Mouse (Mus musculus) WW6 (cell line): ENCODE results near the gene Xxylt1.

Experiments
- DNase-seq: peaks from one replicate; pipeline ENCODE4 v3.0.0-alpha.2; 2013; ENCODE audit warnings: low read depth, low spot score

The Xxylt1 gene

GRCm38 (mm10) chr16:30990661-30991060 is 90.6 kb downstream of the Xxylt1 start:
- DNase-seq, result no peak

GRCm38 (mm10) chr16:30988225-30988624 is 93.0 kb downstream of the Xxylt1 start:
- no peak for DNase-seq

GRCm38 (mm10) chr16:30987684-30988083 is 93.5 kb downstream of the Xxylt1 start:
- no peak for DNase-seq

- DNase-seq, result no peak
Measured at GRCm38 (mm10) chr16:30984826-30985545, 96.2 kb downstream of the Xxylt1 start.

- DNase-seq, result no peak
Measured at GRCm38 (mm10) chr16:30984101-30984500, 97.1 kb downstream of the Xxylt1 start.

GRCm38 (mm10) chr16:30983699-30984098 is 97.5 kb downstream of the Xxylt1 start:
- no peak for DNase-seq

GRCm38 (mm10) chr16:30983281-30983680 is 98.0 kb downstream of the Xxylt1 start:
- no peak for DNase-seq

GRCm38 (mm10) chr16:30981345-30981744 is 99.9 kb downstream of the Xxylt1 start:
- no peak for DNase-seq

- DNase-seq, result no peak
Measured at GRCm38 (mm10) chr16:30979905-30980304, 101.3 kb downstream of the Xxylt1 start.

GRCm38 (mm10) chr16:30977728-30978127 is 103.5 kb downstream of the Xxylt1 start:
- no peak for DNase-seq

GRCm38 (mm10) chr16:30977186-30977585 is 104.0 kb downstream of the Xxylt1 start:
- DNase-seq, result peak; percentile 80

- no peak for DNase-seq
Measured at GRCm38 (mm10) chr16:30974549-30974948, 106.7 kb downstream of the Xxylt1 start.

GRCm38 (mm10) chr16:30973416-30973815 is 107.8 kb downstream of the Xxylt1 start:
- no peak for DNase-seq

GRCm38 (mm10) chr16:30971950-30972541 is 109.2 kb downstream of the Xxylt1 start:
- DNase-seq, result no peak

- DNase-seq, result no peak
Measured at GRCm38 (mm10) chr16:30969266-30970064, 111.8 kb downstream of the Xxylt1 start.

- no peak for DNase-seq
Measured at GRCm38 (mm10) chr16:30968402-30969151, 112.7 kb downstream of the Xxylt1 start.

GRCm38 (mm10) chr16:30966684-30967083 is 114.5 kb downstream of the Xxylt1 start:
- no peak for DNase-seq

GRCm38 (mm10) chr16:30964891-30965290 is 116.3 kb downstream of the Xxylt1 start:
- no peak for DNase-seq

- DNase-seq, result no peak
Measured at GRCm38 (mm10) chr16:30964411-30964810, 116.8 kb downstream of the Xxylt1 start.

- no peak for DNase-seq
Measured at GRCm38 (mm10) chr16:30962515-30962914, 118.7 kb downstream of the Xxylt1 start.

GRCm38 (mm10) chr16:30961176-30961575 is 120.1 kb downstream of the Xxylt1 start:
- DNase-seq, result no peak

GRCm38 (mm10) chr16:30960266-30960665 is 121.0 kb downstream of the Xxylt1 start:
- no peak for DNase-seq
